Mouse (Mus musculus) c-Kit-positive CD71-positive TER-119-negative erythroid progenitor cells, embryonic 14.5 days (primary cell): ENCODE measurements around the gene Fgfr2.

Experiments
- DNase-seq: peaks from one replicate; pipeline ENCODE4 v3.0.0-alpha.2; 2013; ENCODE audit warnings: low read depth

Fgfr2 gene

GRCm38 (mm10) chr7:133085408-133085807 is 37.7 kb downstream of the Fgfr2 start:
- no peak for DNase-seq

DNA sequence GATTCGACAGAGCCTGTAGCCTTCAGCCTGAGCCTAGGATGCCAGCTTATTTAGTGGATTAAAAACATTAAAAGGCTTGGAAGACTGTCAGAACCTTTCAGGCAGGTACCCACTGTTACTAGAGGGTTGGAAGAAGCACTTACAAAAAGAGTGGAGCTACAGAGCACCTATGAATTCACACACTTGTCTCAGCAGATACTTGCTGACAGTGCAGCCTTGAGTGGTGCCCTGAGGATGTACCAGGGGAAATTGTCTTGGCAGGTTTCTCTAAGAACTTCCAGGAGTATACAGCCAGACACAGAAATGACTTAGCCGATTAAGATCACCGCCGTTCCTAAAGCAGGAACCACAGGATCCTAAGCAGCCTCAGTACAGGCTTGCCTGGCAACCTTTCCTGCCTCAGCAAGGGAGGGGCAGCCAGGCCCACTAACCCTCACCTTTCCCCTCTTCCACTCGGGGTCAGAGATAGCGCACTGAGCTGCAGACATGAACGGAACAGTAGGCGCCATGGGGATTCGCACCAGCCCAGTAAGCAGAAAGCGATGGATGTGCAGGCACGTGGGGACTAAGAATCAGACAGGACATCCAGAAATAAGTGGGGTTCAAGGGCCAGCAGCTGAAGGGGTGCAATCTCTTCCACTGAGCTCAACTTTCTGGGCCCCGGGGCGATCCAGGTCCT is 39.1 kb downstream of the Fgfr2 start:
- DNase-seq: no peak

GRCm38 (mm10) chr7:133078929-133079328 is 44.2 kb downstream of the Fgfr2 start:
- DNase-seq: no peak

GRCm38 (mm10) chr7:133074462-133075133 is 48.6 kb downstream of the Fgfr2 start:
- no peak for DNase-seq

DNA sequence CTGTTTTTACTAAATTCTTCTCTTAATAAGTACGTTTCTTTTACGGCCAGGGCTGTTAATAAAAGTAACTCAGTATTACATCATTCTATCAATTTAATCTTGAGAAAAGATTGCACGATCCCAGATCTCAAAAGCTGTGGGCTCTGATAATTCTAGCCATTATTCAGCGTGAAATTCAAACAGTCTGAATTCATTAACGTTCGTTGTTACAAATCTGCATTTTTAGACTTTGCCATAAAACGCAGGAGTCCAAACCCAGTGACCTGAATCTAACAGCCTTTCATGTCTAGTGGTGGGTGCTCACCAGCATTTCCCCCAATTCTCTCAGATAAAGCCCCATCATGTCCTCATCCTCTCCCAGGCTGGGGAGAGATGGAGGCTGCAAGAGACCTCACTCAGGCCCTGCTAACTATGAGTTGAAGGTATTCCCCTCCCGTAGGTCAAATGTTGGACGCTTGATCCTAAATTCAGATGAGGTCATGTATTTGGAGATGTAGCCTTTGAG is 50.0 kb downstream of the Fgfr2 start:
- no peak for DNase-seq

DNA sequence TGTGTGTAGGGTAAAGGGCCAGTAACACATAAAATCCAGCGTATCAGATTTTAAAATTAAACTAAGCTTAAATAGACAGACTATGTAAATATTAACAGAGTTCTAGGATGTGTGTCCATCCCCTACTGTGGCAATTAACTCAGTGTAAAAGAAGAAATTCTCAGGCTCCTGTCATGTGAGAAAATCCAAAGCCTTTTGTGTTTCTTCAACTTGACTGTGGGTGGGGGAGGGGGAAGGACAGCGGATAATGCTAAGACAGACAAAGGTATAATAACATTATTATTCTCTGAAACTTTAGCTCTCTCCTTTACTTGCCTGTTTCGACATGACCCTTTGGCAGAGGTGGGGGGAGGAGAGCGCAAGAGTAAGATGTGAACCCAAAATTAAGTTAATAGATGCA is 50.6 kb downstream of the Fgfr2 start:
- DNase-seq: no peak

- no peak for DNase-seq
These were observed 55.8 kb downstream of the Fgfr2 start for GRCm38 (mm10) chr7:133067321-133067841.

- DNase-seq: no peak
These were observed 56.4 kb downstream of the Fgfr2 start for GRCm38 (mm10) chr7:133066776-133067175.

DNA sequence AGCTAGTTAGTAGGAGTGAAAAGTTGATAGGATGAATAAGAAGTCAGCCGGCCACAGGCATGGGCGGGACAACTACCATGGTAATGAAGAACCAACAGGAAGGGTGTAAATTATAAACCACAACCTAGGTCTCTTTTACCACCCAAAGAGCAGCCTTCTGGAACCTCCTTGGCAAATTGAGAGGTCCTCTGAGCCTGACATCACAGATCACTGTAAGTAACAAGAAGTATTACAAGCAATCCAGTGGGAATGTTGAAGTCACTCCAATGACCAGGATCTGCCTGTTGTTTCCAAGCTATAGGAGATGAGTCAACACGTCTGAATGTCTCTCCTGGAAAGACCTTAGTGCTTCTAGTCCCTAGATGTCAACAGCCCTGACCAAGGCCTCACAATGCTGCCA is 61.1 kb downstream of the Fgfr2 start:
- no peak for DNase-seq

- DNase-seq: no peak
These were observed 63.0 kb downstream of the Fgfr2 start for GRCm38 (mm10) chr7:133060170-133060569.

GRCm38 (mm10) chr7:133059517-133060104 is 63.5 kb downstream of the Fgfr2 start:
- DNase-seq: no peak

- no peak for DNase-seq
These were observed 64.0 kb downstream of the Fgfr2 start for GRCm38 (mm10) chr7:133059150-133059509.

GRCm38 (mm10) chr7:133058496-133059149 is 64.5 kb downstream of the Fgfr2 start:
- DNase-seq: no peak

DNA sequence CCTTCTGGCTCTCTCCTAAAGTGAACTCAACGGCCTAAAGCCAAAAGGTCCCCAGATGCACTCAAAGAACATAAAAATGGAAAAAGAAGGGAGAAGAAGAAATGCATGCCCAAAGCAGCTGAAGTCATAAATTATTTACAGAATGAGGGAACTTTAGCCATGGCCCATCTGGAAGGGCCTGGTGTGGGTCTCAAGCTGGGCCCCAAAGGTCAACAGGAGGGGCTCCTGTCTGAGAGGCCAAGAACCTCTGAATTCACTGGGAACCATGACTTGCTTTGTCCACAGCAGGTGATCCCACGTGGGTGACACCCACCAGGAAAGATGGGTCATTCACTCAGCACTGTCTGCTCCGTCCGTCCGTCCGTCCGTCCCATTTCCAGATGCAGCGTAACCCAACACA is 66.2 kb downstream of the Fgfr2 start:
- no peak for DNase-seq

DNA sequence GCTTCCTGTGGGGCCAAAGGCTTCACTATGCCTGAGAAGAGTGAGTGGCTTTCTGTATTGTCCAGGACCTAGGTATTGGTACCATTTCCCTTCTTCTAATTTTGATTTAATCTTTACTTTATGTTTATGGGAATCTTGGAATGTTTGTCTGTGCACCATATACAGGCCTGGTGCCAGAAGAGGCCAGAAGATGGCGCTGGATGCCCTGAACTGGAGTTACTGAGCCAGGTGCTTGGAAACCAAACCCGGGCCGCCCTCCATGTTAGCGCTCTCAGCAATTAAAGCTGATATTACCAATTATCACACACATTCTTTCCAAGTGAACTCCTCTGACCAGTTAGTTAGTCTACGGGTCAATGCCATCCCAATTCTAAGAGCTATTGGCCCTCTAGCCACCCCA is 68.7 kb downstream of the Fgfr2 start:
- no peak for DNase-seq

DNA sequence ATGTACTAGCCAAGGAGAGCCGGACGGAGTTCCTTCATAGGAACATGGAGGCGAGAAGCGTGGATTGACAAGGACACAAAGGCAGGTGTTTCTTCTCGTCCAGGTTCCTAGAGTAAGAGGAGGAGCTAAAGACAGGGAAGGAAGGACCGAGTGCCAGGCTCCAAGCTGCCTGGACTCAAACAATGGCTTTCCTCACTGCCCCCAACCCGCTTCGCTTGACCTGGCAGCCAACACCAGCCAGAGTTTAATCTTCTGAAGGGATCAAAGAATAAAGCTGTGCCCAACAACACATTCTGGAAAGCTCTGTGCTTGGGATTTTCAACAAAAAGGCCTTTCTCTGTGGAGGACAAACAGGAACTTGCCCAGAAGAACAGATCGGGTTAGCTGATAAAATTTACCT is 69.4 kb downstream of the Fgfr2 start:
- no peak for DNase-seq

DNA sequence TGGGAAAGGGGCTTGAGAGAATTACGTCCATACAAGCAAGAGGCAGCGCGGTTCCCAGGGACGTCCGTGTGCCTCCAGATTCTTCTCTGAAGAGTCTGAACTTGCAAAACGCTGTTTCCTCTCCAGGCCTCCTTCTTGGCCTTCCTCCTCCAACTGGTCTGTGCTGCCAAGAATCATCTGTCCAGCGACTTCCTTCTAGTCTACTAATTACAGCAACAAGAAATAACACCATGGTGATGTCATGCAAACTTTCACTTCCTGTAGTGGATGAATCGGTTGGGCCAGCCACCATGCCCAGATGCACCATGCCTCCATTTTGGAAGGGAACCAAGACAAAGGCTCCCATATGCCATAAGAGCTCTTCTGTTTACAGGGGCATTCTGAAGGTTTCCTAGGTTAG is 70.3 kb downstream of the Fgfr2 start:
- DNase-seq: no peak

GRCm38 (mm10) chr7:133050681-133051080 is 72.5 kb downstream of the Fgfr2 start:
- no peak for DNase-seq

DNA sequence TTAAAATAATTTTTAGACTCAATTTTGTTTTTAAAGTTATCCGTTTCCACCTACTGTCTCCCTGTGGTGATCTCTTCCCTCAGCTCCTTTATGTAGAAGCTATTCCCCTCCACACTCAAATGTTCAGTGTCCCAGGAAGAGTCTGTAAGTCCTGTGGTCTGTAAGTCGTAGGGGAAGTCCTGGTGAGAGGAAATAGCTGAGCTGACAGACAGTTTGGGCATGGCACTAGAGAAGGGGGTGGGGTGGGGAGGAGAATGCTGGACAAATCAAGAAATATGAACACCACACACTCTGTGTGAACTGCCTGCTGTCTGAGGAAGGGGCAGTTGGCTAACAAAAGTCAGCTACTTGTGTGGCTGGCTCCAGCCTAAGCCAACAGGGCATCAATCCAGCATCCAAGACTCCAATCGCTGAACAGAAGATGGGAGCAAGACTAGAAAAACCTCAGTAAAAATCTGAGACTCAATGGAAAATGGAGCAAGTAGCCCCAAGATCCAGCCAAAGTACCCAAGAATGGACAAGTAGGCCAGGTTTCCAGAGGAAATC is 75.0 kb downstream of the Fgfr2 start:
- DNase-seq: no peak

- no peak for DNase-seq
These were observed 75.9 kb downstream of the Fgfr2 start for GRCm38 (mm10) chr7:133047287-133047686.

DNA sequence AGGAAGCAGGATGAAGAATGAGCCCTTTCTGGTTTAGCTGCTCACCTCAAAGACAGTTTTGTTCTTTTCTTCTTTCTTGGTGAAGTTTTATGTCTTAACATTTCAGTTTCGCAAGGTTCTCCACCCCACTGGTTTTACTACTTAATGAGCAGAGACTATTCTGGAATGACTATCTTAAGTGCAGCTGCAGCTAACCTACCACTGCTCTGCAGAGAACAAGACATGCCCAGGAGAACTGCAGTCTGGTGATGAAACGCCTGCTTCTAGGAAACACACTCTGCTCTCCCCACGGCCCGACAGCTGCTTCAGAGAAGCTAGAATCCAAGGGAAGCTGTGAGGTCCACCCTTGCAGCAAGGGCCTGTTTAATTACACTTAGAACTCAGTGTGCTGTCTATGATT is 78.4 kb downstream of the Fgfr2 start:
- DNase-seq: no peak

- no peak for DNase-seq
These were observed 81.4 kb downstream of the Fgfr2 start for GRCm38 (mm10) chr7:133041784-133042183.
